Mouse (Mus musculus) thymus, adult 2 months (tissue): ENCODE results near the gene Sestd1. TPM values are rescaled to one million over a fixed set of nuclear protein-coding genes. Genes with fewer than 3 reads are reported as not detected.

Experiments
- DNase-seq: peaks from one replicate; pipeline ENCODE4 v3.0.0; 2021
- H3K27ac ChIP-seq: fragments of 200-500 bp; 2 replicates; pipeline ENCODE4 v1.5.1; 2012; ENCODE audit warnings: low read length, control low read depth; ENCODE audit not compliant: control insufficient read depth, insufficient read depth
- H3K27me3 ChIP-seq: fragments of 200-500 bp; 2 replicates; pipeline ENCODE4 v1.6.1; 2012; ENCODE audit warnings: mild to moderate bottlenecking, low read length, moderate library complexity, mixed read lengths; ENCODE audit not compliant: control insufficient read depth, insufficient read depth
- H3K36me3 ChIP-seq: fragments of 200-500 bp; 2 replicates; pipeline ENCODE4 v1.6.1; 2012; ENCODE audit warnings: mild to moderate bottlenecking, low read length, moderate library complexity; ENCODE audit not compliant: control insufficient read depth, insufficient read depth
- H3K4me1 ChIP-seq: fragments of 200-500 bp; replicated peaks from 2 replicates; pipeline ENCODE4 v1.6.1; 2012; ENCODE audit warnings: low read length; ENCODE audit not compliant: control insufficient read depth, insufficient read depth
- H3K4me3 ChIP-seq: fragments of 200-500 bp; 2 replicates; pipeline ENCODE4 v1.5.1; 2012; ENCODE audit warnings: mild to moderate bottlenecking, low read length, control low read depth, moderate library complexity; ENCODE audit not compliant: control insufficient read depth, insufficient read depth
- CTCF ChIP-seq: fragments of 200-500 bp; IDR thresholded peaks from 2 replicates; pipeline ENCODE4 v1.5.1; 2012; ENCODE audit warnings: mild to moderate bottlenecking, control low read depth, low read length, moderate library complexity, borderline replicate concordance; ENCODE audit not compliant: control insufficient read depth, poor library complexity, insufficient read depth; ENCODE audit errors: extremely low read depth
- POLR2A ChIP-seq: fragments of 200-500 bp; IDR thresholded peaks from 2 replicates; pipeline ENCODE4 v1.6.1; 2012; ENCODE audit warnings: mild to moderate bottlenecking, low read length, control low read depth, moderate library complexity; ENCODE audit not compliant: control insufficient read depth, poor library complexity, insufficient read depth; ENCODE audit errors: extremely low read depth
- WGBS: fragments of 180-500 bp; shearing (Covaris S2); methylation state at CpG from one replicate; pipeline ENCODE4 v1.1.7; 2018; 5-methylcytosine and 5-hydroxymethylcytosine counted together
- polyA plus RNA-seq: library from polyadenylated mRNA; depleted of rRNA; stranded (reverse); fragments of >200 nt; gene quantifications from 2 replicates; pipeline ENCODE4 v1.2.3, GENCODE M21; 2012

The Sestd1 gene
- polyA plus RNA-seq, 1 experiment = 9.4 TPM

DNA sequence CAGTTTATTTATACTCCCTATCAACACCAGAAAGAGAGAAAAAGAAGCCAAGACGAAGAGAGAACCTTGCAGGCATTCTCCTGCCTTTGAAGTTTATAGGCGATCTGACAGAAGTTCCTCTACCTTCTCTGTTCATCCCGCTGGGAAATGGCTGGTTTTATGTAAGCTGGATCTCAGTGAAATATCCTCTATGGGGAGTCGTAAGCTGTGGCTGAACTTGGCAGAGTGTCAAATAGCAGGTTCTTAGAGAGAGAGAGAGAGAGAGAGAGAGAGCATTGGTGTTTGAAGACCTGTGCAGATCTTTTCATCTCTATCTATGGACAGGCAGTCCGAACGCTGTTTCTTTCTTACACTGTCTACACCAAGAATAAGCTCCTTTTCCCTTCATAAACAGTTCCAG lies 107.0 kb downstream of the Sestd1 start:
- no peak for TF ChIP-seq POLR2A
- Histone ChIP-seq H3K27ac (no peak overlapping the region), H3K4me1 (peaks cover 21% of the 10 kb centered on the region), H3K27me3 (no peaks in the 10 kb centered on the region), H3K36me3 (no peaks in the 10 kb centered on the region), H3K4me3 (no peak overlapping the region)
- WGBS = 73% methylated on average over 6 of the region's 6 CpGs
- no peak for DNase-seq

DNA sequence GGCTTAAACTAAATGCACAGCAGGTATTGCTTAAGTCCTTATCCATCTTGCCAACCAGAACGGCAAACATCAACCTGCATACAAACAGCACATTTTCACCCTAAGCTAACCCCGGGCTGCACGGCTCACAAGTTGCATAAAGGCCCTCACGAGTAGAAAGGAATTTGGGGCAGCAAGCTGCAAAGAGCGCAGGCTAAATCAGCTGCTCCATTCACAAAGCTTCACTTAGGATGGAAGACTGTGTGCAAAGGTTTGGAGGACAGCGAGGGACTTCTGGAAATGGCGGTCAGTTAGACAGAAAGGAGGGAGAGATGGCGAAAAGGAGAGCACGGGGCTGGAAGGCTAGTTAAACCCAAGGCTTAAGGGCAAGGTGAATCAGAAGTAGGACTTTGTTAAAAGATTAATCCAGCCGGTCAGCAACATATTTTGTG lies 108.1 kb downstream of the Sestd1 start:
- no peak for DNase-seq
- Histone ChIP-seq H3K27me3 (no peaks in the 10 kb centered on the region), H3K27ac (no peak overlapping the region), H3K4me3 (no peak overlapping the region), H3K4me1 (peaks cover 17% of the 10 kb centered on the region), H3K36me3 (no peaks in the 10 kb centered on the region)
- no peak for TF ChIP-seq CTCF
- TF ChIP-seq POLR2A = no peak
- WGBS = 92% methylated on average over 10 of the region's 10 CpGs

DNA sequence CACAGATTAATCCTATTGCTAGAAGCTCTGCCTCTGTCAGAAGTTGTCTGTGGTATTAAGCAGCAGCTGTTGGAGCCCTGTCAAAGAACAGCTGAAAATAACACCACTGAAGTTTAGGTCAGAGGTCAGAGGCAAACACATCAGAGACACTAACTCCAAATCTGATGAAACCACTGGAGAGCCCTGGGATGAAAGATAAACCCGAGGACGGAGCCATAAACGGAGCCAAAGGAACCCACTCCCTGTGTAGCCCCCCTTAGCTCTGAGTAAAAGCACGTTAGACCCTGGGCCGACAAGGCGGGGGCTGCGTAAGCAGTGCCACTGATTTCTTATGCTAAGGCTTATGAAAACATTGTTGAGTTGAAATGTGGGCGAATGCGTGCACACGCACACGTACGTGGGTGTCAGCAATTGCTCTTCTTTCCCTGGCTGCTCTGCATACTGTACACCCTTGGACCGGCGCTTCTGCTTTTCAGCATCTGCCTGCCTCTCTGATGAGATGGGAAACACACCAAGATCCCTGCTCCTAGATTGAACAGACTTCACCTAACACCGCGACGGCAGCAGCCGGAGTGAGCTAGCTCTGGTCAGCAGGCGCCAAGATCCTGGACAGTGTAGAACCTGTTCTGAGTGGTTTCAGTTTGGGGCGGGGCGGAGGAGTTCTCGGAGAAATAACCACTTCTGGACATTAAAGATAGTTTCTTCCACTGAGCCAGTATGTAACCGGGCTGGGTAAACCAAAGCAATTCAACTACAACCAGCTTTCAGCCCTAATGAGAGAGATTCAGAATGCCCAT lies 108.8 kb downstream of the Sestd1 start:
- Histone ChIP-seq H3K27me3 (no peaks in the 10 kb centered on the region), H3K36me3 (no peaks in the 10 kb centered on the region), H3K4me1 (peaks cover 12% of the 10 kb centered on the region), H3K4me3 (no peak overlapping the region), H3K27ac (no peak overlapping the region)
- TF ChIP-seq POLR2A = no peak
- WGBS = 86% methylated on average over 23 of the region's 23 CpGs
- DNase-seq = no peak

DNA sequence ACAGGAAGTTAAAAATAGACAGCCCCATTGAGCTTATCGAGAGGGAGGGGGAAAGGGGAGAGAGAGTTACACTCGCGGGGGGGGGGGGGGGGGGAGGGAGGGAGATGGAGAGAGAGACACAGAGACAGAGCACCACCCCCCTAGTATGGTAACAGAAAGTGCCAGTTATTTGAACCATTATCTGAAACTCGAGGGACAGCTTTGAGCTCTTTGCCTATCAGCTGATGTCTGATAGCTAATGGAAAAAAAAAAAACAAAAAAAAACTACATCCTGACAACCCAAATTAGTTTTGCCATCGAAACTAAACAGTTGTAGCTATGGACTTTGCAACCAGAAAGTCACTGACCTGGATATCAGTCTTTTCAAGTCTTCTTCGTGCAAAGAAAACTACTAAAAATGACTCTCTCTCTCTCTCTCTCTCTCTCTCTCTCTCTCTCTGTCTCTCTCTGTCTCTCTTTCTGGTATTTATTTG lies 109.7 kb downstream of the Sestd1 start, which contains the start of gene Ccdc141:
Gene Ccdc141, minus strand, starts transcription at position 4 of the 473 bp plus-strand sequence.
- TF ChIP-seq CTCF (no peak), POLR2A (no peak)
- H3K36me3 ChIP-seq = no peaks in the 10 kb centered on the region
- H3K4me1 ChIP-seq = peaks cover 8% of the 10 kb centered on the region
- H3K27ac ChIP-seq = no peak within 1 kb of the TSS; the same call in 1 of the 2 replicates
- H3K4me3 ChIP-seq = peak within 1 kb of the TSS; percentile 59
- DNase-seq = no peak
- H3K27me3 ChIP-seq = no peaks in the 10 kb centered on the region
- WGBS = 6% methylated on average over 6 of the region's 6 CpGs

DNA sequence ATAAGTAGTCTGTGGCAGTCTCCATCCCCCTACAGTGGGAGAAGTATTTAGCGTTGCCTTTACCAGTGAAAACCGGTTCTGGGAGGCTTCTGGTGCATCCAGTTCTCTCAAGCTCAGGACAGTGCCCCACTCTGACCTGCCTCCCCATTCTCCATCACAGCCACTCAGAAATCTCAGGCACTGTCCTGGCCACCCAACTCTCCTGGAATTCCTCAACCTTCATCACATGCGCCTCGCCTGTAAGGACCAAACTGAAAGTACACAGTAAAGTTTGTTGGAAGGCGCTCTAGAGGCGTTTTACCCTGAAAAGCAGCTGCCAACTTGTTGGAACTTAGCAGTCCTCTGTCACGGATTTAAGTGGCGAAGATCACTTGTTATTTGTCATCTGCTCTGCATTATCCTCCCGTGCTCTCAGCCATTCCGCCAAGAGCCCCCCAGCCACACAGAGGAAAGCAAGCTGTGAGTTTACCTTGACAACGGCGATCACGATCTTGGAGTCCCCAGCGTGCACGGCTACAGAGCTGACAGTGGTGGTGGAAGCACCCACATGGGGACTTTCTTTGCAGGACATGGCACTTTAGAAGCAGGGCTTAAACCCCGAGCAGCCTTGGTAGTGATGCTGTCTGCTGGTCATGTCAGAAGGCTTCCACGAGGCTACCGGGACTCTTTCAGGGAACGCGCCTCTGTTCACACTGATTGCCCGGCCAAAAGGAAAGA lies 110.3 kb downstream of the Sestd1 start:
- H3K4me3 ChIP-seq = peak overlapping the region; percentile 59
- no peak for TF ChIP-seq CTCF
- TF ChIP-seq POLR2A = no peak
- no peaks in the 10 kb centered on the region for H3K36me3 ChIP-seq
- 3% methylated on average over 21 of the region's 21 CpGs for WGBS
- H3K27me3 ChIP-seq = no peaks in the 10 kb centered on the region
- H3K27ac ChIP-seq = no peak overlapping the region; the same call in 1 of the 2 replicates
- peaks cover 8% of the 10 kb centered on the region for H3K4me1 ChIP-seq
- DNase-seq = no peak

DNA sequence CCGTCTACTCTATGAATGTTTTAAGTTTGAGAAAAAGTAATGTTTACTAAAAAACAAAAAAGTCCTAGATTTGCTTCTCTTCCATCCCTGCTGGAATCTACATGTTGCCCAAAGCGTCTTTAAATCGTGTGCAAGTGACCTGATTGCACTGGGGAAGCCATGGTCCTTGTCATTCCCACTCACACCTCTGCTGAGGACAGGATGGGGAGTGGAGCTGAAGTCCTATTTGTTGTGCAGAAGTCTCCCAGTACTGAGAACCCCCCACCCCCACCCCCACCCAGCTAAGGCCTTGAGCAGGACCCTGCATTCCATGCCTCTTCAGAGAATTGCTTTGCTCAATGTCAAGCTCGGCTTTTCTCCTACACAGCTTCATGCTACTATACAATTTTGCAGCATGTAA lies 111.2 kb downstream of the Sestd1 start:
- TF ChIP-seq CTCF (no peak), POLR2A (no peak)
- H3K27ac ChIP-seq = no peak overlapping the region
- no peak for DNase-seq
- H3K4me1 ChIP-seq = peaks cover 8% of the 10 kb centered on the region
- no peak overlapping the region for H3K4me3 ChIP-seq
- no peaks in the 10 kb centered on the region for H3K36me3 ChIP-seq
- no peaks in the 10 kb centered on the region for H3K27me3 ChIP-seq
- 98% methylated on average over 4 of the region's 4 CpGs for WGBS
